In the genomic region with DNA sequence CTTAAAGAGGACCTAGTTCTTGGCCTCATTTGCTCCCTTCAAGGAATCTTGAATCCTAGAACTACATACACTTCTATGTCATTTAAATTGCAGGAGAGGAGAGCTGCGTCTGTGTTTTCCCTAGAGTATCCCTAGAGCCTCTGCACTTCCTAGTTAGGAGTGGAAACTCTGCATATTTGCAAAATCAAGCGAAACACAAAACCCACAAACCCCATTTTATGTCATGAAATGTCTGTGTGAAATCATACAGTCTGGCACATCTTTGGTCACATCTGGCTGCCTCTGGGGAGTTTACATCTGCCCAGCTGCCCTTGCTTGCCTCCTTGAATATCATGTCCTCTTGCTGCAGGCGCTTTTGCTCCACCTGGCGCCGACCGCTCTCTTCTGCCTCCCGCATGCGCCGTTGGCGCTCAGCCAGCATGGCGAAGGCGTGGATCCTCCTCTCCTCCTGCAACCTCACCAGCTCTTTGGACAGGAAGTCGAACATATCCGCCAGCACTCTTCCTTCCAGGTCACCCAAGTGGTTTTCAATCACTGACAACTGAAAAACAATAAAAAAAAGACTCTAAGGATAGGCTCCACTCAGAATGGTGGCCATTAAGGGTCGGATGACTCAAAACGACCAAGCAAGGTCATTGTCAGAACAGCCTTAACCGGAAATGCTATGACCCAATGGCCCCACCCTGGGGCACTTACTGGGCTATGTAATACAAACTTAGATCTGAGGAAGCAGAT, we compare ENCODE assay signal across 1 mouse cellular context.
TF ChIP-seq lines count a peak whose summit lies in the region.

No protein-coding gene starts in this region.

TF ChIP-seq in CH12.LX, 34 proteins besides CTCF, POLR2A, EP300 and RAD21 (continued from another document):
- TF ChIP-seq MAFK (IDR thresholded peaks at IDR 0.05; ENCODE audit: insufficient replicate concordance, low read length) (peak; percentile 79; the same call in 1 of the 2 replicates), SIN3A (IDR thresholded peaks at IDR 0.05; ENCODE audit: low read length) (peak; percentile 73; the same call in 1 of the 2 replicates), MAX (IDR thresholded peaks at IDR 0.05; ENCODE audit: low read length) (peak; percentile 93), ZNF384 (IDR thresholded peaks at IDR 0.05; ENCODE audit: low read depth, low read length) (no peak), TBP (conservative IDR thresholded peaks at IDR 0.05; ENCODE audit: low read depth, low read length) (peak; percentile 65; the same call in 1 of the 2 replicates), CHD1 (IDR thresholded peaks at IDR 0.05; ENCODE audit: low read depth, low read length) (peak; percentile 44; the same call in 1 of the 2 replicates), USF1 (IDR thresholded peaks at IDR 0.05; ENCODE audit: low read depth, low read length) (no peak), ZC3H11A (IDR thresholded peaks at IDR 0.05; ENCODE audit: low read depth, low read length) (no peak), NELFE (IDR thresholded peaks at IDR 0.05; ENCODE audit: low read depth, low read length) (peak; percentile 39; the same call in 1 of the 2 replicates), NRF1 (IDR thresholded peaks at IDR 0.05; ENCODE audit: low read depth, low read length) (peak; percentile 86), MYC (IDR thresholded peaks at IDR 0.05; ENCODE audit: low read depth, low read length) (peak; percentile 98), JUND (conservative IDR thresholded peaks at IDR 0.05; ENCODE audit: low read depth, low read length) (peak; percentile 82), ZKSCAN1 (IDR thresholded peaks at IDR 0.05; ENCODE audit: borderline replicate concordance, low read depth, low read length) (no peak), MXI1 (IDR thresholded peaks at IDR 0.05; ENCODE audit: low read depth, low read length) (peak; percentile 83), BHLHE40 (IDR thresholded peaks at IDR 0.05; ENCODE audit: low read depth, low read length) (peak; percentile 88), USF2 (conservative IDR thresholded peaks at IDR 0.05; ENCODE audit: low read depth, low read length) (no peak), ETS1 (conservative IDR thresholded peaks at IDR 0.05; ENCODE audit: low read depth, low read length) (peak; percentile 90), E2F4 (IDR thresholded peaks at IDR 0.05; ENCODE audit: insufficient replicate concordance, low read depth, low read length) (no peak), CHD2 (IDR thresholded peaks at IDR 0.05; ENCODE audit: low read length) (peak; percentile 83), MAZ (IDR thresholded peaks at IDR 0.05; ENCODE audit: low read depth, low read length) (peak; percentile 33), UBTF (IDR thresholded peaks at IDR 0.05; ENCODE audit: low read depth, low read length) (no peak), RCOR1 (conservative IDR thresholded peaks at IDR 0.05; ENCODE audit: low read depth, low read length) (no peak; the same call in 1 of the 2 replicates), POLR2AphosphoS2 (IDR thresholded peaks at IDR 0.05; ENCODE audit: low read depth, low read length) (no peak), KAT2A (IDR thresholded peaks at IDR 0.05; ENCODE audit: insufficient replicate concordance, low read length) (0 out of 2 replicates have a peak, but pooled peaks have one; percentile 69), TCF12 (IDR thresholded peaks at IDR 0.05; ENCODE audit: low read depth, low read length) (peak; percentile 91)
